Mouse (Mus musculus) forebrain, embryonic 11.5 days (tissue): ENCODE results near the gene Nudt8. TPM values are rescaled to one million over a fixed set of nuclear protein-coding genes. Genes with fewer than 3 reads are reported as not detected.
A peak's percentile ranks its signal among the peaks of the same experiment; 100 is the strongest.
"Not testable (repeated sequence)": the region's sequence is repeated elsewhere in the genome, so short reads cannot be mapped to it uniquely, and the experiment has no call there.

ENCODE experiments used
- ATAC-seq: fragments of 200-750 bp; cut with Nextera tagmentation; replicated peaks from 2 replicates; pipeline ENCODE4 v1.8.0; 2017; ENCODE audit warnings: moderate TSS enrichment; ENCODE audit not compliant: low FRiP score
- DNase-seq: peaks from one replicate; pipeline ENCODE4 v3.0.0-alpha.2; 2017; ENCODE audit warnings: low spot score
- H3K27ac ChIP-seq: fragments of 300-500 bp; sonication (generic); 2 replicates; pipeline ENCODE4 v1.5.1; 2014; ENCODE audit warnings: low read depth, low read length
- H3K27me3 ChIP-seq: fragments of 300-500 bp; sonication (generic); 2 replicates; pipeline ENCODE4 v1.6.1; 2014; ENCODE audit warnings: mild to moderate bottlenecking, low read length, mixed read lengths; ENCODE audit not compliant: control insufficient read depth, insufficient read depth
- H3K36me3 ChIP-seq: fragments of 300-500 bp; sonication (generic); 2 replicates; pipeline ENCODE4 v1.6.1; 2014; ENCODE audit warnings: mild to moderate bottlenecking, low read length, moderate library complexity, mixed read lengths; ENCODE audit not compliant: control insufficient read depth, insufficient read depth
- H3K4me1 ChIP-seq: fragments of 300-500 bp; sonication (generic); replicated peaks from 2 replicates; pipeline ENCODE4 v1.6.1; 2014; ENCODE audit warnings: low read length, mixed read lengths; ENCODE audit not compliant: control insufficient read depth, insufficient read depth
- H3K4me2 ChIP-seq: fragments of 300-500 bp; sonication (generic); 2 replicates; pipeline ENCODE4 v1.6.1; 2014; ENCODE audit warnings: low read depth, mild to moderate bottlenecking, low read length, moderate library complexity, mixed read lengths; ENCODE audit not compliant: severe bottlenecking
- H3K4me3 ChIP-seq: fragments of 300-500 bp; sonication (generic); 2 replicates; pipeline ENCODE4 v1.5.1; 2014; ENCODE audit warnings: low read depth, low read length
- H3K9ac ChIP-seq: fragments of 300-500 bp; sonication (generic); 2 replicates; pipeline ENCODE4 v1.6.1; 2014; ENCODE audit warnings: low read length
- H3K9me3 ChIP-seq: fragments of 300-500 bp; sonication (generic); 2 replicates; pipeline ENCODE4 v1.6.1; 2016; ENCODE audit warnings: low read length, mixed read lengths; ENCODE audit not compliant: control insufficient read depth
- WGBS: fragments of 180-500 bp; shearing (Covaris S2); extraction: QIAGEN DNeasy Blood & Tissue Kit; methylation state at CpG from one replicate; pipeline ENCODE4 v1.1.7; 2014; 5-methylcytosine and 5-hydroxymethylcytosine counted together
- polyA plus RNA-seq: library from polyadenylated mRNA; unstranded; fragments of >200 nt; fragmentation: Nextera tagmentation; extraction: Ambion mirVana; gene quantifications from 2 replicates; pipeline ENCODE4 v1.2.1, GENCODE M21; 2014

Gene Nudt8
- polyA plus RNA-seq, 1 experiment from 2014 or later = 21.9 TPM

GRCm38 (mm10) chr19:4042124-4042523 is 41.7 kb downstream of the Nudt8 start:
- DNase-seq = no peak
- WGBS = 78% methylated on average over 14 of the region's 14 CpGs
- no peaks in the 10 kb centered on the region for H3K27me3 ChIP-seq
- H3K27ac ChIP-seq = no peak overlapping the region
- no peak for ATAC-seq
- no peaks in the 10 kb centered on the region for H3K9me3 ChIP-seq
- H3K4me2 ChIP-seq = no peak overlapping the region
- H3K4me1 ChIP-seq = peaks cover 5% of the 10 kb centered on the region
- no peak overlapping the region for H3K4me3 ChIP-seq
- no peaks in the 10 kb centered on the region for H3K36me3 ChIP-seq
- no peak overlapping the region for H3K9ac ChIP-seq

DNA sequence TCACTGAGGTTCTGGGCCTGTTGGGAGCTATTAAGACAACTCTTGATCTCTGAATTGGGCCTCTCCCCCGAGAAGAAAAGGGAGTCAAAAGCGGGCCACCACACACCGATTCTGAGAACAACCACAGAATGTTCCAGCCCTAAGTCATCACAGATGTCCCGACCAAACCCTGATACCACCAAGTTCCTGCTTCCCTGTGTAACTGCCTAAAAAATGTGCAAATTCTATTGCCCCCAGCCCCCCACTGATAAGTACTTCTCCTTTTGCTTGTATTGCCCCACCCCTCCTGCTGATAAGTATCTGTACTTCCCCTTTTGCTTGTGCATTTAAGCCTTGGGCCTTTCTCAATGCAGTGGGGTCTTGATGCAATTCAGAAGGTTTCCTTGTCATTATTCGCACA is 43.7 kb downstream of the Nudt8 start:
- H3K4me3 ChIP-seq, H3K27ac ChIP-seq, ATAC-seq, DNase-seq, H3K9me3 ChIP-seq, H3K4me2 ChIP-seq, H3K36me3 ChIP-seq, H3K4me1 ChIP-seq, H3K9ac ChIP-seq, H3K27me3 ChIP-seq: not testable (repeated sequence)
- WGBS = 89% methylated on average over 5 of the region's 5 CpGs

DNA sequence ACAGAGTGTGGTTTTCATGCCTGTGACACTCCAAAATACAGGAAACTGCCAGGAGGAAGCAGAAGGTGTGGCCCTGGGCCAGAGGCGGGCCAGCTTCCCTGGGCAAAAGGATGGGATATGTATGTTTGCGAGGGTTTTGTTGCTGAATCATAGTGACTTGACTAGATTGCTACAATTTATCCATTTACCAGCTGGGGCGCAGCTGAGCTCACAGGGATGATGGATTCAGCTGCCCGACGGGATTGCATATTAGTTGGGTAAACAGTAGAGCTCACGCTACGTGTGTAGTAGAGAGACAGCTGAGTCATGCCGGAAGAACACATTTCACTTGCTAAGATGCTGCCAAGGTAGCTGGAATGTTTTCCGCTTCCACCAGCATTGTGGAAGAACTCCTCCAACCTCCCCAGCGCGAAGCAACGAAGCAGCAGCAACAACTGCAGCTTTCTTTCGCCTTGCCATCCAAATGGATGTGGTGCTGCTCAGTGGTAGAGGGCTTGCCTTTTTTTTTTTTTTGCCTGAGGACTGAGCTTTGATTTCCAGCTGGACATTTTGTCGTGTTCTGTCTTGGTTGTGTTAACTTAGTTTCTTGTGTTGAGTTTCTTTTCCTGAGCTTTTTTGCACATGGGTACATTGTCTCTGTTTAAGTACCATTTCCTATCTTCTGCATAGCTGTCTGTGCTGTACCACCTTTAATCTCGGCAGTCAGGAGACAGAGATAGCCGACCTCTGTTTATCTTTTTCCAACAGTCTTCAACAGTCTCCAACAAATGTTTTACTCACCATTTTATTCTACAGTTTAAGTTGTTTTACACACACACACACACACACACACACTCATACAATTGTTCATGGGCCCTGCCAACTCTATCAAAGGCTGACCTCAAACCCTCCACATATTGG is 45.8 kb downstream of the Nudt8 start, which contains the start of gene Gstp2:
Gene Gstp2 (minus strand): TSS at position 58 of the 900 bp plus-strand sequence.
- no peak within 1 kb of the TSS for H3K27ac ChIP-seq
- no peak within 1 kb of the TSS for H3K4me2 ChIP-seq
- DNase-seq (no peak), ATAC-seq (no peak)
- H3K36me3 ChIP-seq = no peaks in the 10 kb centered on the region
- WGBS = 63% methylated on average over 16 of the region's 16 CpGs
- H3K4me3 ChIP-seq = no peak within 1 kb of the TSS
- no peaks in the 10 kb centered on the region for H3K27me3 ChIP-seq
- H3K9ac ChIP-seq = no peak within 1 kb of the TSS
- no peaks in the 10 kb centered on the region for H3K9me3 ChIP-seq
- H3K4me1 ChIP-seq = no peaks in the 10 kb centered on the region

DNA sequence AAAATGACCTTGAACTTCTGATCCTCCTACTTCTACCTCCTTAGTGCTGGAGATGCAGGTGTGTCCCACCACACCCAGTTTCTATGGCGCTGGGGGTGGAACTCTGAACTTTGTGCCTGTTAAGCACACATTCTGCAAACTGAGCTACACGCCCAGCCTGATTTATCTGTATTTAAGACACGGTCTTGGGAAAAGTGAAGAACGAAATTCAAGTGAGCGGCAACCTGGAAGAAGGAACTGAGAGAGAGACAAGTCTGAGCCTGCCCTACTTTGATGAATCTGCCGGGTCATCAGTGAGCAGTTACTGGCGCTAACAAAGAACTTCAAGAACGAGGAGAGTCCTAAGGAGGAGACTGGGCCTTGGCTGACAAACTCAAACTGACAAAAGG is 46.5 kb downstream of the Nudt8 start:
- ATAC-seq (no peak), DNase-seq (no peak)
- Histone ChIP-seq H3K27me3 (no peaks in the 10 kb centered on the region), H3K4me2 (no peak overlapping the region), H3K36me3 (no peaks in the 10 kb centered on the region), H3K4me3 (no peak overlapping the region), H3K27ac (no peak overlapping the region), H3K9me3 (no peaks in the 10 kb centered on the region), H3K9ac (no peak overlapping the region), H3K4me1 (no peaks in the 10 kb centered on the region)
- 83% methylated on average over 8 of the region's 8 CpGs for WGBS

DNA sequence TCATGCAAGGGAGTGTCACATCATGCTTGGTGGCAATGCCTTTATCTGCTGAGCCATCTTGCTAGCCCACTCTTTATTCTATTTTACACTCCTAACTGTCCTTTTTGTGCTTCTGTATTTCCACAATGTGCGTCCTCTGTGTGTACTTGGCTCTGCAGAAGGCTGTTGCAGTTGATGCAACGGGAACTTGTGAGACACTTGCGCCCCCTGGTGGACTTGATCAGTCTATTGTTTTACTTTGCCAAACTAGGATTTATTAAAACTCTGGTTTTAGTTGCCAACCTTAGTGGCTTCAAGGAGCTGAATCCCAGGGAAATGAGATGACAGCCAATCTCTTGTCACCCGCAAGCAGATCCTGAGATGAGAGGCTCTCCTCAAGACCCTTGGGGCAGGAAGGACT is 47.5 kb downstream of the Nudt8 start:
- Histone ChIP-seq H3K9ac (no peak overlapping the region), H3K4me3 (no peak overlapping the region), H3K36me3 (no peaks in the 10 kb centered on the region), H3K27ac (no peak overlapping the region), H3K27me3 (no peaks in the 10 kb centered on the region), H3K9me3 (no peaks in the 10 kb centered on the region), H3K4me2 (no peak overlapping the region), H3K4me1 (no peaks in the 10 kb centered on the region)
- peak; percentile 88 for DNase-seq
- ATAC-seq = no peak
- 22% methylated on average over 4 of the region's 4 CpGs for WGBS

DNA sequence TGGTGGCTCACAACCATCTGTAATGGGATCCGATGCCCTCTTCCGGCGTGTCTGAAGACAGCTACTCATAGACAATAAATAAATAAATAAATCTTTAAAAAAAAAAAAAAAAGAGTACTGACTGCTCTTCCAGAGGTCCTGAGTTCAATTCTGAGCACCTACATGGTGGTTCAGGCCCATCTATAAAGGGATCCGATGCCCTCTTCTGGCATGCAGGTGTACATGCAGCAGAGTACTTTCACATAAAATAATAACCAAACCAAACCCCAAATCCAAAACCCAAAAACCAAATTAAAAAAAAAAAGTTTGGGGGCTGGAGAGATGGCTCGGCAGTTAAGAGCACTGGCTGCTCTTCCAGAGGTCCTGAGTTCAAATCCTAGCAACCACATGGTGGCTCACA is 48.7 kb downstream of the Nudt8 start:
- H3K4me3 ChIP-seq, H3K27ac ChIP-seq, H3K36me3 ChIP-seq, H3K9ac ChIP-seq, ATAC-seq, H3K4me2 ChIP-seq, H3K9me3 ChIP-seq, DNase-seq, H3K27me3 ChIP-seq, H3K4me1 ChIP-seq: not testable (repeated sequence)
- 84% methylated on average over 5 of the region's 5 CpGs for WGBS

DNA sequence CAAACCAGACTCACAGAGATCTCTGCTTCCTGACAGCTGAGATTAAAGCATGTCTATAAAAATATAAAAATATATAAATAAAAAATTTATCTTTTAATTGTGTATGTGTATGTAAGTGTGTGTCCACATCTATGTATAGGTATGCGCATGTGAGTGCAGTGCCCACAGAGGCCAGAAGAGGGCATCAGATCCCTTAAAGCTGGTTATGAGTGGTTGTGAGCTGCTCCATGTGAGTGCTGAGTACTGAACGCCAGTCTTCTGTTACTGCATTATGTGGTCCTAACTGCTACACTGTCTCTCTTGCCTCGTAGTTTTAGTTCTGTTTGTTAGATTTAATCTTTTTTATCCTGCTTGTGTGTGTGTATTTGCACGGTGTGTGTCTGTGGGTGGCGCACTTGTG is 50.6 kb downstream of the Nudt8 start:
- Histone ChIP-seq H3K9me3 (no peaks in the 10 kb centered on the region), H3K9ac (no peak overlapping the region), H3K4me1 (no peaks in the 10 kb centered on the region), H3K27ac (no peak overlapping the region), H3K36me3 (no peaks in the 10 kb centered on the region), H3K4me2 (no peak overlapping the region), H3K27me3 (no peaks in the 10 kb centered on the region), H3K4me3 (no peak overlapping the region)
- WGBS = 95% methylated on average over 5 of the region's 5 CpGs
- ATAC-seq (no peak), DNase-seq (no peak)
